Mouse (Mus musculus) CH12.LX (cell line): Measurements from ENCODE around the gene Ccdc3. TPM values are rescaled to one million over a fixed set of nuclear protein-coding genes. Genes with fewer than 3 reads are reported as not detected.

Source experiments
- DNase-seq: peaks from one replicate; pipeline ENCODE4 v3.0.0-alpha.2; 2013; ENCODE audit errors: extremely low read depth
- H3K27ac ChIP-seq: 2 replicates; pipeline ENCODE4 v1.5.1; 2012; ENCODE audit warnings: low read depth, mild to moderate bottlenecking, control low read depth, moderate library complexity; ENCODE audit not compliant: insufficient read depth
- H3K27me3 ChIP-seq: replicated peaks from 2 replicates; pipeline ENCODE3; 2012; ENCODE audit warnings: inconsistent platforms
- H3K36me3 ChIP-seq, 2 experiments: replicated peaks in 1 of 2; 2 replicates each; pipeline versions ENCODE3 to v1.6.1; 2012; ENCODE audit warnings: inconsistent platforms in 1 of 2, low read length in 1 of 2, mild to moderate bottlenecking in 1 of 2, mixed read lengths in 1 of 2, moderate library complexity in 1 of 2; ENCODE audit not compliant: control insufficient read depth in 1 of 2, insufficient read depth in 1 of 2
- H3K4me1 ChIP-seq, 2 experiments: 2 replicates each; pipeline ENCODE4 v1.6.1; 2012; ENCODE audit warnings: inconsistent platforms in 1 of 2, moderate library complexity in 1 of 2; ENCODE audit not compliant: insufficient read depth in 2 of 2, control insufficient read depth in 1 of 2
- H3K4me2 ChIP-seq: 2 replicates; pipeline ENCODE4 v1.6.1; 2012; ENCODE audit warnings: low read depth, mild to moderate bottlenecking, control low read depth; ENCODE audit not compliant: poor library complexity, insufficient read depth, severe bottlenecking
- H3K4me3 ChIP-seq, 3 experiments: fragments of 150-350 bp in 1 of 3; sonication (generic) in 1 of 3; replicated peaks in 1 of 3; 2 replicates each; pipeline versions ENCODE3 to v1.5.1; 2011 to 2012; ENCODE audit warnings: low read depth in 2 of 3, low read length in 2 of 3, mild to moderate bottlenecking in 2 of 3, moderate library complexity in 2 of 3, control low read depth in 1 of 3, improper control_type of control experiment in 1 of 3, inconsistent platforms in 1 of 3, mixed read lengths in 1 of 3; ENCODE audit not compliant: poor library complexity in 1 of 3
- H3K79me2 ChIP-seq: replicated peaks from 2 replicates; pipeline ENCODE4 v1.6.1; 2012; ENCODE audit warnings: mild to moderate bottlenecking, moderate library complexity; ENCODE audit not compliant: control insufficient read depth, poor library complexity, insufficient read depth, severe bottlenecking; ENCODE audit errors: extremely low read depth
- H3K9ac ChIP-seq: 2 replicates; pipeline ENCODE4 v1.6.1; 2012; ENCODE audit warnings: low read depth, mild to moderate bottlenecking, control low read depth, moderate library complexity; ENCODE audit not compliant: insufficient read depth
- H3K9me3 ChIP-seq: replicated peaks from 2 replicates; pipeline ENCODE3; 2012; ENCODE audit warnings: low read length, inconsistent platforms, mixed read lengths
- BHLHE40 ChIP-seq: IDR thresholded peaks from 2 replicates; pipeline ENCODE4 v1.6.1; 2011; ENCODE audit warnings: mild to moderate bottlenecking, low read depth, low read length, improper control_type of control experiment
- CHD2 ChIP-seq: IDR thresholded peaks from 2 replicates; pipeline ENCODE4 v1.6.1; 2011; ENCODE audit warnings: low read length, improper control_type of control experiment
- CTCF ChIP-seq, 2 experiments: IDR thresholded peaks in 1 of 2; conservative IDR thresholded peaks in 1 of 2; 2 replicates each; pipeline ENCODE4 v1.5.1; 2011 to 2012; ENCODE audit warnings: low read depth in 2 of 2, low read length in 2 of 2, improper control_type of control experiment in 1 of 2, inconsistent platforms in 1 of 2, mild to moderate bottlenecking in 1 of 2, moderate library complexity in 1 of 2
- EP300 ChIP-seq: IDR thresholded peaks from 2 replicates; pipeline ENCODE4 v1.6.1; 2011; ENCODE audit warnings: low read length, improper control_type of control experiment
- ETS1 ChIP-seq: conservative IDR thresholded peaks from 2 replicates; pipeline ENCODE4 v1.6.1; 2012; ENCODE audit warnings: low read depth, mild to moderate bottlenecking, inconsistent platforms, low read length, improper control_type of control experiment, moderate library complexity
- HCFC1 ChIP-seq: IDR thresholded peaks from 2 replicates; pipeline ENCODE4 v1.6.1; 2012; ENCODE audit warnings: low read depth, mild to moderate bottlenecking, inconsistent platforms, low read length, improper control_type of control experiment
- IRF4 ChIP-seq: IDR thresholded peaks from 2 replicates; pipeline ENCODE4 v1.6.1; 2014; ENCODE audit warnings: low read depth, mild to moderate bottlenecking, inconsistent platforms, low read length, improper control_type of control experiment
- JUN ChIP-seq: IDR thresholded peaks from 2 replicates; pipeline ENCODE4 v1.6.1; 2011; ENCODE audit warnings: low read depth, mild to moderate bottlenecking, low read length, improper control_type of control experiment, moderate library complexity; ENCODE audit not compliant: insufficient read depth
- MAFK ChIP-seq: IDR thresholded peaks from 2 replicates; pipeline ENCODE4 v1.6.1; 2011; ENCODE audit warnings: low read length, improper control_type of control experiment; ENCODE audit not compliant: insufficient replicate concordance
- MAX ChIP-seq: IDR thresholded peaks from 2 replicates; pipeline ENCODE4 v1.6.1; 2011; ENCODE audit warnings: low read length, improper control_type of control experiment
- MAZ ChIP-seq: IDR thresholded peaks from 2 replicates; pipeline ENCODE4 v1.6.1; 2012; ENCODE audit warnings: low read depth, mild to moderate bottlenecking, inconsistent platforms, low read length, improper control_type of control experiment, moderate library complexity
- MEF2A ChIP-seq: IDR thresholded peaks from 2 replicates; pipeline ENCODE4 v1.6.1; 2014; ENCODE audit warnings: low read depth, mild to moderate bottlenecking, inconsistent platforms, low read length, improper control_type of control experiment, borderline replicate concordance
- NELFE ChIP-seq: IDR thresholded peaks from 2 replicates; pipeline ENCODE4 v1.6.1; 2011; ENCODE audit warnings: low read depth, low read length, improper control_type of control experiment
- NRF1 ChIP-seq: IDR thresholded peaks from 2 replicates; pipeline ENCODE4 v1.6.1; 2014; ENCODE audit warnings: low read depth, mild to moderate bottlenecking, inconsistent platforms, low read length, improper control_type of control experiment, moderate library complexity
- PAX5 ChIP-seq: IDR thresholded peaks from 2 replicates; pipeline ENCODE4 v1.6.1; 2012; ENCODE audit warnings: low read length, inconsistent platforms, mixed read lengths
- POLR2A ChIP-seq: IDR thresholded peaks from 2 replicates; pipeline ENCODE4 v1.6.1; 2011; ENCODE audit warnings: low read depth, mild to moderate bottlenecking, improper control_type of control experiment, low read length
- RAD21 ChIP-seq: IDR thresholded peaks from 2 replicates; pipeline ENCODE4 v1.6.1; 2011; ENCODE audit warnings: low read depth, mild to moderate bottlenecking, low read length, improper control_type of control experiment, moderate library complexity
- RCOR1 ChIP-seq: conservative IDR thresholded peaks from 2 replicates; pipeline ENCODE4 v1.6.1; 2012; ENCODE audit warnings: low read depth, mild to moderate bottlenecking, inconsistent platforms, low read length, improper control_type of control experiment
- SMC3 ChIP-seq: IDR thresholded peaks from 2 replicates; pipeline ENCODE4 v1.6.1; 2011; ENCODE audit warnings: low read depth, low read length, improper control_type of control experiment
- TBP ChIP-seq: conservative IDR thresholded peaks from 2 replicates; pipeline ENCODE4 v1.6.1; 2011; ENCODE audit warnings: low read depth, low read length, improper control_type of control experiment
- UBTF ChIP-seq: IDR thresholded peaks from 2 replicates; pipeline ENCODE4 v1.6.1; 2012; ENCODE audit warnings: low read depth, mild to moderate bottlenecking, inconsistent platforms, low read length, improper control_type of control experiment, moderate library complexity
- ZC3H11A ChIP-seq: IDR thresholded peaks from 2 replicates; pipeline ENCODE4 v1.6.1; 2012; ENCODE audit warnings: low read depth, mild to moderate bottlenecking, inconsistent platforms, low read length, improper control_type of control experiment
- dilution Hi-C: fragments of 300-500 bp; cut with MboI; formaldehyde crosslinking; loops from 2 replicates; pipeline ENCODE4 v1.14.3; 2020; ENCODE audit warnings: low sequenced_read_pairs; ENCODE audit not compliant: extremely low pct_unique_long_range_greater_than_20kb, extremely low pct_ligation_motif_present
- in situ Hi-C: fragments of 300-500 bp; cut with MboI; formaldehyde crosslinking; loops from 3 replicates; pipeline ENCODE4 v1.14.3; 2019; ENCODE audit warnings: low sequenced_read_pairs, low pct_ligation_motif_present, low pct_unique_long_range_greater_than_20kb, mixed read lengths
- polyA plus RNA-seq: library from polyadenylated mRNA; unstranded; fragments of >175 nt; gene quantifications from 2 replicates; pipeline ENCODE4 v1.2.1, GENCODE M21; 2012; ENCODE audit warnings: low read depth; ENCODE audit not compliant: insufficient read length
- total RNA-seq, 2 experiments: library from RNA; depleted of rRNA; stranded (reverse); fragments of 300-350 nt in 1 of 2; fragments of >200 nt in 1 of 2; gene quantifications; 2 replicates each; pipeline ENCODE4 v1.2.3; 2012 to 2014

Gene Ccdc3
- total and polyA plus RNA-seq, 3 experiments: not detected

GRCm38 (mm10) chr2:5161002-5161745 lies 23.6 kb downstream of the Ccdc3 start:
- peak; percentile 22 for DNase-seq
- in situ Hi-C loops: no loop called here
- no peak overlapping the region for H3K9ac ChIP-seq
- no peak overlapping the region for H3K27ac ChIP-seq
- dilution Hi-C loops: no loop called here
- TF ChIP-seq BHLHE40 (no peak), RAD21 (peak; percentile 16), SMC3 (peak; percentile 46), JUN (no peak), PAX5 (no peak), CTCF (conservative IDR thresholded peaks at IDR 0.05 in 1 of 2, IDR thresholded peaks at IDR 0.05 in 1 of 2; ENCODE audit: low read depth in 2 of 2, low read length in 2 of 2) (peak; percentile 18 to 58; a peak in 2 of 4 replicates)
- H3K4me1 ChIP-seq: no peaks in the 10 kb centered on the region
- no peaks in the 10 kb centered on the region for H3K27me3 ChIP-seq
- H3K4me3 ChIP-seq: no peak overlapping the region
- no peaks in the 10 kb centered on the region for H3K9me3 ChIP-seq
- H3K79me2 ChIP-seq: no peaks in the 10 kb centered on the region
- H3K36me3 ChIP-seq: no peaks in the 10 kb centered on the region
- no peak overlapping the region for H3K4me2 ChIP-seq

- H3K36me3 ChIP-seq: no peaks in the 10 kb centered on the region
- TF ChIP-seq IRF4: no peak
- no peak for TF ChIP-seq NELFE
- no peak for TF ChIP-seq EP300
- no peak for TF ChIP-seq MAX
- no peak overlapping the region for H3K4me2 ChIP-seq
- no peaks in the 10 kb centered on the region for H3K9me3 ChIP-seq
- H3K79me2 ChIP-seq: no peaks in the 10 kb centered on the region
- no peak for DNase-seq
- no peak overlapping the region for H3K4me3 ChIP-seq
- no peaks in the 10 kb centered on the region for H3K4me1 ChIP-seq
- no peak overlapping the region for H3K27ac ChIP-seq
- no peaks in the 10 kb centered on the region for H3K27me3 ChIP-seq
- H3K9ac ChIP-seq: no peak overlapping the region
- in situ Hi-C loops (no loop called here), dilution Hi-C loops (no loop called here)
Measured at GRCm38 (mm10) chr2:5161908-5162674, 24.5 kb downstream of the Ccdc3 start.

- dilution Hi-C loops: no loop called here
- TF ChIP-seq MAFK (no peak), BHLHE40 (no peak), ETS1 (no peak), CHD2 (no peak), ZC3H11A (no peak), TBP (no peak), POLR2A (no peak), UBTF (no peak), HCFC1 (no peak), RCOR1 (no peak), NELFE (no peak), NRF1 (no peak), MAX (no peak), SMC3 (no peak), MEF2A (no peak), MAZ (no peak), EP300 (no peak)
- in situ Hi-C loops: no loop called here
- Histone ChIP-seq H3K4me2 (no peak overlapping the region), H3K36me3 (no peaks in the 10 kb centered on the region), H3K4me1 (no peaks in the 10 kb centered on the region), H3K79me2 (no peaks in the 10 kb centered on the region), H3K9ac (no peak overlapping the region), H3K9me3 (no peaks in the 10 kb centered on the region), H3K27ac (no peak overlapping the region), H3K4me3 (no peak overlapping the region), H3K27me3 (no peaks in the 10 kb centered on the region)
- DNase-seq: no peak
Measured at GRCm38 (mm10) chr2:5162756-5163155, 25.2 kb downstream of the Ccdc3 start.
